Mouse (Mus musculus): ENCODE measurements around the gene Gkap1.

DNA sequence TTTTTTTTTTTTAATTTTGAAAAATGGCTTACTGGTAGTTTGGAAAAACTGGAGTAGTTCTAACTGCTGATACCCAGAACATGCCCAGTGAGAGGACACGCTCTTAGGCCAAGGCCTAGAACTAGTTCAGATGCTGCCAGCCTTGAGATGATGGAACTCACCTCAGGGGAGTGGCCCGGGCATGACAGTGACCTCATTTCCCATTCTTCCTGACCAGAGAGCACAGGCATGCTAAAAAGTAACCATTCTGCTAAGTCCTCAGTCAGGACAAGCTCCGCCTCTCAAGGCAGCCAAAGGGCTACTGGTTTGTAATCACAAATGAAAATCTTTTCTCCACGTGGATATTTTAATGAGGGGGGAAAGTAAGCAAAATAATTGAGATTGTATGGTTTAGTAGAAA is 6.4 kb upstream of the Gkap1 start:
- TF ChIP-seq CTCF (IDR thresholded peaks at IDR 0.05; ENCODE audit: low read depth) (no peak), EP300 (optimal IDR thresholded peaks at IDR 0.05) (no peak)
